Comparison of ENCODE assay signal across 9 mouse cellular contexts in the genomic region with DNA sequence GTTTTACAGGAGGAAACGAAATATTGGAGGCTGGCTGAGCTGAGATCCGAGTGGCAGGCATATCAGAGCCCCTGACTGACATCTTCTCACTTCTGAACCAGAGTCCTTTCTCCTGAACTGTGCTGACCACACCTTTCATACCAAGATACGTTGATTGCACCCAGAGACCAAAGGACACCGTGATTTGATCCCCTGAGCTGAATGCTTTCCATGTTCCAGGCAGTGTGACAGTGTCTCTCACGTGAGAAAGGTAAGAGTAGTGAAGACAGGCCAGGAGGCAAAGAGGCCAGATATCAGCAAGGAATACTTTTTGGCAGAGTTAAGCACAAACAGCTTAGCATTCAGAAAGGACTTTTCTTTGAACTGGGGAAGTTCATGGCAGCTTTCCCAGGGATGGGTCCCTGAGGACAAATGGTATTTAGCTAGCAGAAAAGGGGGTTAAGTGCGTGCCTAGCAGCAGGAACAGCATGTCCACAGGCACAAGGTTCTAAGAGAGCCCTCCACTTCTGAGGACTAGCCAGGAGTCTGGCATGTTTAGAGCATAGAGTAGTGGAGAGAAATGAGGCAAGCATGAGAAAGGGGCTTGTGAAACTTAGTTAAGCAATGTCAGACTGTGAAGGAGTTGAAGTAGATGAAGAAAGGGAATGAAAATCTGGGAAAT.
A peak's percentile ranks its signal among the peaks of the same experiment; 100 is the strongest.
DNase-seq lines count a peak whose midpoint lies in the region; TF ChIP-seq lines count a peak whose summit lies in the region.
"Had no signal": no experiment of that assay in that cellular context is flagged by ENCODE, and none has a peak within 500 bp of the region (broad histone marks: within the 10 kb centered on the region; RNA-seq: fewer than 3 reads in every experiment).

No protein-coding gene starts in this region.

- H3K4me3 ChIP-seq in lung, adult 2 months (replicated peaks; ENCODE audit: extremely low read depth, low read depth, low read length): no peak overlapping the region
- H3K4me3 ChIP-seq: neural tube, embryonic 13.5 days had no signal

- DNase-seq in urinary bladder, postnatal 14 days (ENCODE audit: low spot score): peak; percentile 34
- no peak for DNase-seq in urinary bladder, adult 18-20 months (ENCODE audit: low spot score in 2 of 2)
- DNase-seq in gastrocnemius, postnatal 10 days: peak; percentile 27
- DNase-seq in lung, adult 2 months: peak; percentile 65
- no peak for DNase-seq in right cerebral cortex, postnatal 10 days (ENCODE audit: low spot score in 2 of 2)
- DNase-seq in thymus, postnatal 25 days: no peak
- no peak for DNase-seq in cerebellum, adult 8-10 months
- DNase-seq: cerebellum, postnatal 36 days had no signal

- TF ChIP-seq POLR2A in lung, adult 2 months (IDR thresholded peaks at IDR 0.05; ENCODE audit: borderline replicate concordance, extremely low read depth, low read depth, low read length): no peak

- 43% methylated on average over 6 of the region's 6 CpGs for WGBS in lung, adult 2 months

- TF ChIP-seq CTCF in lung, adult 2 months (IDR thresholded peaks at IDR 0.05; ENCODE audit: insufficient read depth, low read length): no peak

- no peaks in the 10 kb centered on the region for H3K4me1 ChIP-seq in lung, adult 2 months (ENCODE audit: control insufficient read depth, insufficient read depth, low read length)
- H3K4me1 ChIP-seq: neural tube, embryonic 13.5 days had no signal

Comparison
In these comparisons a context has a peak if more than half of its experiments do, and no peak if none do; other contexts are left out.
1. DNase-seq: peak in urinary bladder, postnatal 14 days (single experiment), gastrocnemius, postnatal 10 days (single experiment) and lung, adult 2 months (single experiment); none in urinary bladder, adult 18-20 months (0 of 2), right cerebral cortex, postnatal 10 days (0 of 2), thymus, postnatal 25 days (single experiment) and cerebellum, adult 8-10 months (single experiment).